Mouse (Mus musculus) thymus, postnatal 0 days (tissue): ENCODE results near the gene Mageb4. TPM values are rescaled to one million over a fixed set of nuclear protein-coding genes. Genes with fewer than 3 reads are reported as not detected.
"Not testable (repeated sequence)": the region's sequence is repeated elsewhere in the genome, so short reads cannot be mapped to it uniquely, and the experiment has no call there.

ENCODE experiments used
- DNase-seq: peaks from one replicate; pipeline ENCODE4 v3.0.0-alpha.2; 2015; ENCODE audit warnings: low spot score
- polyA plus RNA-seq: library from polyadenylated mRNA; unstranded; fragments of >200 nt; fragmentation: Nextera tagmentation; extraction: Ambion mirVana; gene quantifications from 2 replicates; pipeline ENCODE4 v1.2.1, GENCODE M21; 2015

Gene Mageb4
- not detected in 2 replicates for polyA plus RNA-seq

GRCm38 (mm10) chrX:86304993-86305392 lies at the start of gene Mageb4:
Gene Mageb4, minus strand, starts transcription at chrX:86305093.
- not testable (repeated sequence) for DNase-seq

GRCm38 (mm10) chrX:86284597-86284996 lies 20.3 kb downstream of the Mageb4 start:
- DNase-seq = not testable (repeated sequence)

GRCm38 (mm10) chrX:86245950-86246349 lies 58.9 kb downstream of the Mageb4 start:
- not testable (repeated sequence) for DNase-seq

- no peak for DNase-seq
Measured at GRCm38 (mm10) chrX:86237246-86237645, 67.6 kb downstream of the Mageb4 start.

Other genes starting within 250 kb of the Mageb4 start
- 0.17 and 0.18 TPM in 2 replicates for gene Nr0b1, start 113.3 kb downstream of the Mageb4 start, polyA plus RNA-seq